Mouse (Mus musculus) ES-Bruce4 (cell line): ENCODE results near the gene Hnrnpul1.

Source experiments
- EP300 ChIP-seq: IDR thresholded peaks from 2 replicates; pipeline ENCODE4 v1.6.1; 2011; ENCODE audit warnings: low read depth, low read length; ENCODE audit not compliant: insufficient read depth
- POLR2A ChIP-seq: IDR thresholded peaks from one replicate; pipeline ENCODE4 v1.8.1; 2011; ENCODE audit warnings: low read length; ENCODE audit not compliant: insufficient read depth

- TF ChIP-seq EP300 (no peak), POLR2A (no peak)
Measured at GRCm38 (mm10) chr7:25727800-25728199, 26.8 kb downstream of the Hnrnpul1 start.
